Mouse (Mus musculus): ENCODE measurements around the gene Rngtt.

The Rngtt gene

GRCm38 (mm10) chr4:33514108-33515000 lies 204.2 kb downstream of the Rngtt start:
- DNase-seq (ENCODE audit: low read depth, low spot score) = no peak

- DNase-seq (ENCODE audit: low read depth, low spot score) = no peak
These were observed 210.1 kb downstream of the Rngtt start for GRCm38 (mm10) chr4:33520196-33520595.

GRCm38 (mm10) chr4:33520938-33521337 lies 210.8 kb downstream of the Rngtt start:
- no peak for DNase-seq (ENCODE audit: low read depth, low spot score)

GRCm38 (mm10) chr4:33523774-33524173 lies 213.7 kb downstream of the Rngtt start:
- DNase-seq (ENCODE audit: low read depth, low spot score) = no peak

GRCm38 (mm10) chr4:33524481-33525141 lies 214.5 kb downstream of the Rngtt start:
- DNase-seq (ENCODE audit: low read depth, low spot score) = no peak

GRCm38 (mm10) chr4:33525272-33525671 lies 215.2 kb downstream of the Rngtt start:
- no peak for DNase-seq (ENCODE audit: low read depth, low spot score)

- DNase-seq (ENCODE audit: low read depth, low spot score) = no peak
These were observed 216.0 kb downstream of the Rngtt start for GRCm38 (mm10) chr4:33526092-33526491.

- DNase-seq (ENCODE audit: low read depth, low spot score) = no peak
These were observed 216.6 kb downstream of the Rngtt start for GRCm38 (mm10) chr4:33526675-33527074.

GRCm38 (mm10) chr4:33532596-33532995 lies 222.5 kb downstream of the Rngtt start:
- DNase-seq (ENCODE audit: low read depth, low spot score) = no peak

GRCm38 (mm10) chr4:33544755-33545576 lies 234.9 kb downstream of the Rngtt start:
- DNase-seq (ENCODE audit: low read depth, low spot score) = no peak

- DNase-seq (ENCODE audit: low read depth, low spot score) = no peak
These were observed 235.4 kb downstream of the Rngtt start for GRCm38 (mm10) chr4:33545577-33545879.

- no peak for DNase-seq (ENCODE audit: low read depth, low spot score)
These were observed 236.2 kb downstream of the Rngtt start for GRCm38 (mm10) chr4:33546278-33546677.

GRCm38 (mm10) chr4:33547315-33547929 lies 237.3 kb downstream of the Rngtt start:
- no peak for DNase-seq (ENCODE audit: low read depth, low spot score)

- no peak for DNase-seq (ENCODE audit: low read depth, low spot score)
These were observed 239.5 kb downstream of the Rngtt start for GRCm38 (mm10) chr4:33549606-33550005.

All from embryo, embryonic 11.5 days (tissue).